Mouse (Mus musculus) forebrain, embryonic 15.5 days (tissue): ENCODE measurements at regions not wholly inside any gene's neighbourhood (a gene's known extent, or its start where the extent isn't known, plus 50 kb on each side); places are given as distances from the start of the nearest gene placed in this dataset.

Source experiments
- ATAC-seq: fragments of 200-750 bp; cut with Nextera tagmentation; replicated peaks from 2 replicates; pipeline ENCODE4 v1.8.0; 2017; ENCODE audit warnings: mild to moderate bottlenecking, moderate TSS enrichment, moderate library complexity
- H3K27ac ChIP-seq: fragments of 300-500 bp; sonication (generic); replicated peaks from 2 replicates; pipeline ENCODE4 v1.5.1; 2015; ENCODE audit warnings: mild to moderate bottlenecking, inconsistent platforms
- H3K27me3 ChIP-seq: fragments of 300-500 bp; sonication (generic); 2 replicates; pipeline ENCODE4 v1.6.1; 2015; ENCODE audit warnings: inconsistent platforms
- H3K36me3 ChIP-seq: fragments of 300-500 bp; sonication (generic); 2 replicates; pipeline ENCODE4 v1.6.1; 2015; ENCODE audit warnings: mild to moderate bottlenecking, inconsistent platforms
- H3K4me1 ChIP-seq: fragments of 300-500 bp; sonication (generic); 2 replicates; pipeline ENCODE4 v1.6.1; 2015; ENCODE audit warnings: inconsistent platforms
- H3K4me2 ChIP-seq: fragments of 300-500 bp; sonication (generic); replicated peaks from 2 replicates; pipeline ENCODE4 v1.6.1; 2015; ENCODE audit warnings: mild to moderate bottlenecking, inconsistent platforms
- H3K4me3 ChIP-seq: fragments of 300-500 bp; sonication (generic); 2 replicates; pipeline ENCODE4 v1.5.1; 2015; ENCODE audit warnings: mild to moderate bottlenecking, inconsistent platforms
- H3K9ac ChIP-seq: fragments of 300-500 bp; sonication (generic); replicated peaks from 2 replicates; pipeline ENCODE4 v1.6.1; 2015; ENCODE audit warnings: mild to moderate bottlenecking, inconsistent platforms
- H3K9me3 ChIP-seq: fragments of 300-500 bp; sonication (generic); 2 replicates; pipeline ENCODE4 v1.6.1; 2016; ENCODE audit warnings: inconsistent platforms
- WGBS: fragments of 180-500 bp; shearing (Covaris S2); methylation state at CpG from one replicate; pipeline ENCODE4 v1.1.7; 2015; ENCODE audit warnings: mixed read lengths; 5-methylcytosine and 5-hydroxymethylcytosine counted together

DNA sequence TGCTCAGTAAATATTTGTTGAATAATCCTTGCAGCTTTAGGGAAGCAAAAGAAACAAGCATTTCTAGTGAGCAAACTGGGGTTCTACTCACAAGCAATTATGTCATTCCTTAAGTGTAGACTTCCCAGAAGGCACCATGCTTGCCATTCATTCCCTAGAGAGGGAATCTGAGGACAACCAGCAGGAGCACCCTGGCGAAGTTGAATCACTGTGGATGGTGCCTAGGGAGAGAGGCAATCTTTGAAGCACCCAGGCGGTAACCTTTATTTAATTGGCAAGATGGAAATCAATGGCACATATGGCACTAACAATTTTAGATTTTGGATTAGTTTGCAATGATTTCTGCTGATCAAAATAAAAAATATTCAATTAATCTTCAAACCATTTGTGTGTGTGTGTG lies 967.4 kb downstream of the Slc4a3 start:
- no peaks in the 10 kb centered on the region for H3K4me1 ChIP-seq
- H3K4me3 ChIP-seq = no peak overlapping the region
- no peak overlapping the region for H3K9ac ChIP-seq
- H3K27me3 ChIP-seq = no peaks in the 10 kb centered on the region
- ATAC-seq = no peak
- no peak overlapping the region for H3K27ac ChIP-seq
- H3K4me2 ChIP-seq = no peak overlapping the region
- H3K9me3 ChIP-seq = no peaks in the 10 kb centered on the region
- H3K36me3 ChIP-seq = no peaks in the 10 kb centered on the region
- WGBS = 73% methylated on average over 2 of the region's 2 CpGs

DNA sequence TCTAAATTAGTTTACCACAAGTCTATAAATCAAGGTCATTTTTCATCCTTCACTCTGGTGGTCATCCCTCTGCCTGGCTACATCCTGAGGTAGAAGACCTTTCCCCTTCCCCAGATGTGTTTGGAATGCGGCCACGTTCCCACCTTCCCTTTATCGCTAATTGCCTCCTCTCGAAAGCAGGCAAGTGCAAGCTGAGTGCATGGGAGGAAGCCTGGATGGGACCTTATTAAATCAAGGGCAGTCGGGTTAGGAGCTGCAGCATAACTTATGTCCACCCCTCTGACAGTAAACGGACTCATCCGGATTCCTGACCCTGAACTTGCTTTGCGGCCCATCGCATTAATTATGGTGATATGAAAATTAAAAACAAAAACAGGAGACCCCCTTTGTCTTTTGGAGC lies 983.5 kb downstream of the Slc4a3 start:
- no peak overlapping the region for H3K4me3 ChIP-seq
- 77% methylated on average over 9 of the region's 9 CpGs for WGBS

DNA sequence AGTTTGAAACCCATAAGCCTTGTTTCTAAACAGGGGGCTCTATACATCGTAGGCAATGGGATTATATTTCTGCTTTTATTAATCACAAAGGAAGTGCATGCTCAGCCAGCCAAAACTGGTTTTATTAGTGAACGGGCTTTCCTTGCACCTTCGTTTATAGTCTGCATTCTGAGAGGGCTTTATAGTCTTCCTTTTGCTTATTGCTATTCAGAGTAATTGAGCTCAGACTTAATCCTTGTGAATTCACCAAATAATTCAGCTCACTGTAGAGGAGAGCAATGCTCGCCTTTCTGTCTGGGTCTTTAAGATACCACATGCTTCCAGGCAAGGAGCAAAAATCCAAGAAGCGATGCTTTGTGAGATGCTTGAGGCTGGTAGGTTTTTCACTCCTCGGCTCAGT lies 984.3 kb downstream of the Slc4a3 start:
- no peaks in the 10 kb centered on the region for H3K36me3 ChIP-seq
- no peaks in the 10 kb centered on the region for H3K9me3 ChIP-seq
- no peak overlapping the region for H3K4me3 ChIP-seq
- H3K9ac ChIP-seq = no peak overlapping the region
- no peaks in the 10 kb centered on the region for H3K27me3 ChIP-seq
- H3K27ac ChIP-seq = no peak overlapping the region
- ATAC-seq = no peak
- no peak overlapping the region for H3K4me2 ChIP-seq
- 29% methylated on average over 6 of the region's 6 CpGs for WGBS
- no peaks in the 10 kb centered on the region for H3K4me1 ChIP-seq

More for the DNA sequence above, 983.5 kb downstream of the Slc4a3 start:
- Histone ChIP-seq H3K4me1 (no peaks in the 10 kb centered on the region), H3K9ac (no peak overlapping the region), H3K9me3 (no peaks in the 10 kb centered on the region), H3K27ac (no peak overlapping the region), H3K27me3 (no peaks in the 10 kb centered on the region), H3K4me2 (no peak overlapping the region), H3K36me3 (no peaks in the 10 kb centered on the region)
- ATAC-seq = no peak

DNA sequence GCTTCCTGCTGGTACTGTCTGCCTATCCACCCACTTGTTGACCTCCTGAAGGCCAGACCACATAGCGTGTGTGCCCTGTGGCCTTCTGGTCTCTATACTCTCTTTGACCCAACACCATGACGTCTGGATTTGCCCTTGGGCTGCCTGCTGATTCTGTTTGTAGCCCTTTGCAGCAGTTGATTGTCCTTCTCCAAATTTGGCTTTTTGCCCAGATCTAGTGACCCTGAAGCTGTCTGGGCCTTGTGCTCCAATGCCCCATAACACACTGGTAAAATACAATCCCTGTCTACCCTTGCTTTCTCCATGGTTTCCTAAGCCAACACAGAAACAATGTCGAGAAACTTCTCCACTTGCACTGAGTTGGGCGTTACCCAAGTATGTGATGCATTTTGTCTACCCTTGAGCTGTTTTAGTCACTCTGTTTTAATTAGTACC lies 979.3 kb downstream of the Epha4 start:
- Histone ChIP-seq H3K27me3 (no peaks in the 10 kb centered on the region), H3K9me3 (no peaks in the 10 kb centered on the region), H3K9ac (no peak overlapping the region), H3K36me3 (no peaks in the 10 kb centered on the region), H3K4me3 (no peak overlapping the region), H3K4me2 (no peak overlapping the region), H3K4me1 (0 out of 2 replicates have a peak, but pooled peaks cover 5% of the 10 kb centered on the region), H3K27ac (no peak overlapping the region)
- WGBS = 20% methylated on average over 4 of the region's 4 CpGs
- no peak; the same call in 1 of the 2 replicates for ATAC-seq

DNA sequence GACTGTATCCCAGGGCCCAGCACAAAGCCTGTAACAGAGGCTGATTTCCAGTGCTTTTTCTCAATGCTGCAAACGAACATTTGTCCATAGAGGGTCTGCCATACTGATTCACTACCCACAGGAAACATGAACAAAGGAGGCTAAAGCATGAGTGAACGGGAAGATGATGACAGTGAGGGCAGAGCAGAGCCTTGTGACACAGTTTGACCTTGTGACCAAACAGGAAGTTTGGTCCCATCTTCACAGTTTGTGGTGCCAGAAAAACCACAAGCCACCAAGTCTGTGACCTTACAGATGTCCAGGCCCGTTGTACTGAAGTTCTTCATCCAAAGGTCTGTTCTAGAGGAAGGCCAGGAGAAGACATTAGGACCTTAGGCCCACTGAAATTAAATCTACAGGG lies 974.4 kb downstream of the Epha4 start:
- Histone ChIP-seq H3K4me2 (no peak overlapping the region), H3K9me3 (no peaks in the 10 kb centered on the region)
- WGBS = 68% methylated on average over 3 of the region's 3 CpGs

DNA sequence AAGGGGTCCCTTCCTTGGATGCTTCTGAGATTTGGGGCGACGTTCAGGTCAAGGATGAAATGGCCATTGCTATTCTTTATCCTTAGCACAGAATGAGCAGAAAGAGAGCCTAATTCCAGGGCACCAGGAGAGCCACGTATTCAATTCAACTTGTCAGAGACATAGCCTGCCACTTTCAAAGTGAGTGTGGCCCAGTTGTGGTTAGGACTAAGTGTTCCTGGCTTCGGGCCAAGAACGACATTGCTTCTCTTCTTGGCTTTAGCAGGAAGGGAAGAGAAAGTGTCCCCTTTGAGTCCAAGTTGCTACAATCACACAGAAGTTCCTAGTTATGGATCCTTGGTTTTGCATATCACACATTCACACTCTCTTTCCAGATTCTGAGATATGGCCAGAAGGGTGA lies 964.0 kb downstream of the Epha4 start:
- H3K36me3 ChIP-seq = no peaks in the 10 kb centered on the region
- no peaks in the 10 kb centered on the region for H3K27me3 ChIP-seq
- no peak overlapping the region for H3K27ac ChIP-seq
- no peak overlapping the region for H3K4me3 ChIP-seq
- no peak overlapping the region for H3K4me2 ChIP-seq
- no peak for ATAC-seq
- H3K4me1 ChIP-seq = no peaks in the 10 kb centered on the region
- 56% methylated on average over 5 of the region's 5 CpGs for WGBS
- H3K9me3 ChIP-seq = no peaks in the 10 kb centered on the region
- no peak overlapping the region for H3K9ac ChIP-seq

More for the DNA sequence above, 974.4 kb downstream of the Epha4 start:
- Histone ChIP-seq H3K9ac (no peak overlapping the region), H3K27ac (no peak overlapping the region), H3K27me3 (no peaks in the 10 kb centered on the region), H3K36me3 (no peaks in the 10 kb centered on the region), H3K4me1 (0 out of 2 replicates have a peak, but pooled peaks cover 5% of the 10 kb centered on the region), H3K4me3 (no peak overlapping the region)
- ATAC-seq = no peak

DNA sequence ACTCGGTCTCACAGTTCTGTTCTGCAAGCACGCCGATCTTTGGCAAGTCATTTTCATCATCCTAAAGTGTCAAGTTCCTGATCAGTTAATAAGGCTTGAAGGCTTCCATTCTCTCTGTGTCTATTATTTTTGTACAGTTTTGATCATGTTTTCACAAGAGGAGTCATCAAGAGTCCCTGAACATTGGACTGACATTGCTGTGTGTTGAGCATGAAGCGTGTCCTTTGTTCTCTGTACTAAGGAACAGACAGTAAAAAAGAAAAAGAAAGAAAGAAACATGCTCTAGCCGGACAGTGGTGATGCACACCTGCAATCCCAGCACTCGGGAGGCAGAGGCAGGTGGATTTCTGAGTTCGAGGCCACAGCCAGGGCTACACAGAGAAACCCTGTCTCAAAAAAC lies 955.4 kb downstream of the Epha4 start:
- no peaks in the 10 kb centered on the region for H3K9me3 ChIP-seq
- no peaks in the 10 kb centered on the region for H3K4me1 ChIP-seq
- WGBS = 89% methylated on average over 7 of the region's 7 CpGs
- H3K4me3 ChIP-seq = no peak overlapping the region
- no peak for ATAC-seq
- H3K36me3 ChIP-seq = no peaks in the 10 kb centered on the region
- no peak overlapping the region for H3K4me2 ChIP-seq
- no peaks in the 10 kb centered on the region for H3K27me3 ChIP-seq
- H3K9ac ChIP-seq = no peak overlapping the region
- no peak overlapping the region for H3K27ac ChIP-seq

DNA sequence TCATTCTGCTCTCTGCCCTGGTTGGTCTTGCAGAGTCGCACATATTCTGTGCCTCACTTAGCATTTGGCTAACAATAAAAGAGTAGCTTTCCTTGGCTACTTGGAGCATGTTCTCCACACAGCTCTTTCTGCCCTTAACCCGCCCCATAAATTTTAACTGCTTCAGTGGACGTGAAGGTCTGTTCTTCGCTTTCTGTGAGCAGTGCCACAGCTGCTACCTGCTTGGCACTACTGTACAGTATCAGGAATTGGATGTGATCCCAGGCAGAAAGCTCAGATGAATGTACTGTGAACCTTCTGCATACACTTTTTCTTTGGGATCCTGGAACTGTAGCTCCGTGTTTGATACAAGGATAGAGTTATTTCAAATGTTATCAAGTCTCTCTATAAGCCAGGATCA lies 939.4 kb downstream of the Epha4 start:
- peak; percentile 81; the same call in 1 of the 2 replicates for ATAC-seq
- no peaks in the 10 kb centered on the region for H3K9me3 ChIP-seq
- peak overlapping the region; percentile 38; the same call in 1 of the 2 replicates for H3K27ac ChIP-seq
- no peaks in the 10 kb centered on the region for H3K27me3 ChIP-seq
- H3K36me3 ChIP-seq = no peaks in the 10 kb centered on the region
- no peak overlapping the region for H3K4me2 ChIP-seq
- WGBS = 31% methylated on average over 5 of the region's 5 CpGs
- H3K4me3 ChIP-seq = no peak overlapping the region
- H3K9ac ChIP-seq = no peak overlapping the region
- H3K4me1 ChIP-seq = peaks cover 5% of the 10 kb centered on the region

DNA sequence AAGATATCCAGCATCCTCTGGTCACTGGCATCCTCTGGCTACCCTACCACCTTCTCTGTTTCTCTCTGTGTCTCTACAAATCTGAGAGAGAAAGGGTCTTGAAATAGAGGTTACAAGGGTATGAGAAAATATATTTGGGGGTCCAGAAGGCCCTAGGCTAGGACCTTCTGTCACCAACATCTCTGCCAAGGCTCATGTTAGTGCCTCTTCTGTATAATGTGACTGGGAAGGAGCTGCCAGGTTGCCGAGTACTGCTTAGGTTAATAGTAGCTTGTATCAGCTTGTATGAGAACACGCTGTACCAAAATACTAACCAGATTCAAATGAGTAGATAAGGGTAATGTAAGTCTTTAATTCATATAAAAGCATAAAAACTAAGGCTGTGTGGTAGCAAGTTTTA lies 929.0 kb downstream of the Epha4 start:
- no peak overlapping the region for H3K27ac ChIP-seq
- no peaks in the 10 kb centered on the region for H3K9me3 ChIP-seq
- no peaks in the 10 kb centered on the region for H3K4me1 ChIP-seq
- no peaks in the 10 kb centered on the region for H3K27me3 ChIP-seq
- H3K9ac ChIP-seq = no peak overlapping the region
- 87% methylated on average over 2 of the region's 2 CpGs for WGBS
- no peak for ATAC-seq
- no peaks in the 10 kb centered on the region for H3K36me3 ChIP-seq
- no peak overlapping the region for H3K4me3 ChIP-seq
- H3K4me2 ChIP-seq = no peak overlapping the region

DNA sequence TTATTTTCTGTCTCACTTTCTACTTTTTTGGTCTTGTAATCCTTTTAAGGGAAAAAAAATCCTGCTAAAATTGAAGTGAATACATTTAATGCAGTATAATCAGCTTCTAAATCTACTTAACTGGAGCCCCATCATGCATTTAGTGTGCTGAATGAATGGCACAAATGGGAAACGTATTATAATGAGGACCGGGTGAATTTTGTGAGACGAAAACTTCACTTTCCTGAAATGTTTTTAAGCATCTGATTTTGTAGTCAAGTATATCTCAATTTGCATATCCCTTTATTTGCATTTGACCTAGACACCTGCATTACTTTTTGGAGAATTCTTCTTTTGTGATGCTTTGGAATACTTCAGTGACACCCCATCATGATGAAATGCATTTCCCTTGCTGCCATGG lies 889.1 kb downstream of the Epha4 start:
- Histone ChIP-seq H3K4me2 (no peak overlapping the region), H3K27ac (no peak overlapping the region), H3K36me3 (no peaks in the 10 kb centered on the region), H3K9ac (no peak overlapping the region), H3K27me3 (no peaks in the 10 kb centered on the region), H3K4me3 (no peak overlapping the region), H3K4me1 (no peaks in the 10 kb centered on the region), H3K9me3 (no peaks in the 10 kb centered on the region)
- no peak for ATAC-seq
- WGBS = 23% methylated on average over 3 of the region's 3 CpGs

DNA sequence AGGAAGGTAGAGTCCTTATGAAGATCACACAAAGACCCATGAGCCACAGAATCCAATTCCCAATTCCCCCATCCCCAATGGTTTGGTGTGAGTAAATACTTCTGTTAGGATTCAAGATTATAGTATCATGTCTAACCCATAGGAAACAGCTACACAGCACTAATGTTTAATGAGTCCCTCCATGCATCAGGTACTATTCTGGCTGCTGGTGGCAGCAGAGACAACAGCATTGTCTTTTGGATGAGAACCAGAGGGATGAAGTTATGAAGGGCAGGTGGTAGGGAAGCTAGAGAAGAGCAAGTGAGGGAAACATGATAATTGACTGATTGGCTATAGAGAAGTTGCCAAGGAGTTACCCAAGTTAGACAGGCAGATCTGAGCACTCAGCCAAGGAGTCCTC lies 885.0 kb downstream of the Epha4 start:
- Histone ChIP-seq H3K4me1 (no peaks in the 10 kb centered on the region), H3K36me3 (no peaks in the 10 kb centered on the region), H3K9ac (no peak overlapping the region), H3K9me3 (no peaks in the 10 kb centered on the region), H3K4me2 (no peak overlapping the region), H3K27me3 (no peaks in the 10 kb centered on the region), H3K4me3 (no peak overlapping the region), H3K27ac (no peak overlapping the region)
- ATAC-seq = no peak

DNA sequence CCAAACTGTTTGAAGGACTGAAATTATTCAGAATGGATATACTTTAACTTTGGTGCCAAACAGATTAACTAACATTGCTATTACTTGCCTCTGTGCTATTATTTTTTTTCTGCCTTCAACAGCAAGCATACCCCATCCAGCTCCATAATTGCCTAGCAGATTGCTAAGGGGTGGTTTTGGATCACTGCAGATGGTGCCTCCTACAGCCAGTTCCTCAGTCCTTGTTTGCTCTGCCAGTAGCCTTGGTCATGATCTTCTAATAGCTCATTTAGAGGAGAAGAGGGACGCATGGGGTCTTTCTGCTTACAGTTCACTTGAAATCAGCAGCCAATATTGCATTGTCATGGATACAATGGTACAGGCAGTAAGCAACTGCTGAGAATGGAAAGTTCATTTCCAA lies 880.8 kb downstream of the Epha4 start:
- ATAC-seq = no peak
- no peaks in the 10 kb centered on the region for H3K9me3 ChIP-seq

DNA sequence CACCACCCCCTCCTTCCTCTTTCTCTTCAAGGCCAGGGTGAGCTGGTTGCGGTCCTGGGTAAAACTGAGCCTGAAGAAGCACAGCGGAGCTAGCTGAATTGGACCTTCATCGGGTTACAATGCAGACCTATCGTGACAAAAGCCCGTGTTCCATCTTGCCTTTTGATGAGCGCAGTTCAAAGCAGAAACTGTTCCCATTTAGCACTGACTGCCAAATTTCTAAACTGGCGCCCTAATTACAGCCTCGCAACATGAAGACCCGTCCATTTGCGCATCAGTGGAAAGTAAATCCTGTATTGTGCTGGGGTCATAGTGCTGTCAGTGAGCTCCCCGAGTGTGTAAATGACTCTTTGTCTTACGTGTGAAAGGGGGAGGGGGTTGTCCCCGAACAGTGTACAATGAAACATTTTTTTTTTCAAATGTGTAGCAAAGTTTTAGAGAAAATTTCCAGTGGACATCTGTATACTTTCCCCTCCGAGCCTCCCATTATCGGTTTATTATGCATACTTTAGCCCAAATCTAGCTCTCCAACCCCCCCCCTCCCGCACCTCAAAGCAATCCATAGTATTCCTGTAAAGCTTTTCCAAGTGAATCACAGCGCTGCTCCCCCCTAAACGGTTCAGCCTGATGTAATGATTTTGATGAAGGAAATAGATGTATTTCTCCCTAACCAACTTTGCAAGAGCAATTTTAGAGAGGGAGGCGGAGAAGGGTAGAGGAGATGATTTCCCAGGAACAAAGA lies 877.4 kb downstream of the Epha4 start:
- WGBS = 8% methylated on average over 19 of the region's 19 CpGs
- peak; percentile 89 for ATAC-seq
- Histone ChIP-seq H3K9me3 (no peaks in the 10 kb centered on the region), H3K27me3 (no peaks in the 10 kb centered on the region), H3K4me1 (peaks cover 21% of the 10 kb centered on the region), H3K36me3 (no peaks in the 10 kb centered on the region), H3K27ac (peak overlapping the region; percentile 69), H3K4me2 (peak overlapping the region; percentile 45), H3K4me3 (peak overlapping the region; percentile 32), H3K9ac (peak overlapping the region; percentile 33; the same call in 1 of the 2 replicates)

More for the DNA sequence above, 880.8 kb downstream of the Epha4 start:
- Histone ChIP-seq H3K27me3 (no peaks in the 10 kb centered on the region), H3K4me3 (no peak overlapping the region), H3K9ac (no peak overlapping the region), H3K4me2 (no peak overlapping the region), H3K36me3 (no peaks in the 10 kb centered on the region), H3K27ac (no peak overlapping the region), H3K4me1 (peaks cover 18% of the 10 kb centered on the region)
- 68% methylated on average over 1 of the region's 1 CpGs for WGBS
